Mouse (Mus musculus): ENCODE measurements at regions not wholly inside any gene's neighbourhood (a gene's known extent, or its start where the extent isn't known, plus 50 kb on each side); places are given as distances from the start of the nearest gene placed in this dataset.

DNA sequence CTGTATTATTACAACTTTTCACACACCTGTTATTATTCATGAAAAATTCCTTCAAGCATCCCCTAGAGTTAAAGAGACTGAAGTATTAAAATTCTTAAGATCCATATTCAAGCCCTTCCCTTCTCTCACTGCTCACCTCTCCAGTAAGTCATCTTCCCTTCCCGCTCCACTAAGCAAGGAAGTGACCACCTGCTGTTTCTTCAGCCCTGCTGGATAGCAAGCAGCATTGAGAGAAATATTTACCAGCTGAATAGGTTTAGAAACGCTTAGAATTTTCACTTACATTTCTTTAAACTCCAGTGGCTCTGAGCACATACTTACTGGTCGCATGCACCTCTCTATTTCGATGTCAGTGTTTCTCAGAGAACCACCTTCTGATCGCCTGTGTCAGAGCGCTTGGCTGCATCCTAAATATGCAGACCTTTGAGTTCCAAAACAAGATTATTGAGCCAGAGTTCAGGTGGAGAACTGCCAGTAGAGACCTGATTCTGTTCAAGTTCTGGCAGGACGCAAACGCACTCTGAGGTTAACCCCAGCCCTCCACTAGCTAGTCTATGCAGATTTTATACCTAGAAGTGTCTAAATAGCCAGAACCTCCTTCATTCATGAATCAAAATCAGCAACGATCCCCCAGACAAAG lies 314.9 kb downstream of the Mllt3 start:
- ATAC-seq: no peak

DNA sequence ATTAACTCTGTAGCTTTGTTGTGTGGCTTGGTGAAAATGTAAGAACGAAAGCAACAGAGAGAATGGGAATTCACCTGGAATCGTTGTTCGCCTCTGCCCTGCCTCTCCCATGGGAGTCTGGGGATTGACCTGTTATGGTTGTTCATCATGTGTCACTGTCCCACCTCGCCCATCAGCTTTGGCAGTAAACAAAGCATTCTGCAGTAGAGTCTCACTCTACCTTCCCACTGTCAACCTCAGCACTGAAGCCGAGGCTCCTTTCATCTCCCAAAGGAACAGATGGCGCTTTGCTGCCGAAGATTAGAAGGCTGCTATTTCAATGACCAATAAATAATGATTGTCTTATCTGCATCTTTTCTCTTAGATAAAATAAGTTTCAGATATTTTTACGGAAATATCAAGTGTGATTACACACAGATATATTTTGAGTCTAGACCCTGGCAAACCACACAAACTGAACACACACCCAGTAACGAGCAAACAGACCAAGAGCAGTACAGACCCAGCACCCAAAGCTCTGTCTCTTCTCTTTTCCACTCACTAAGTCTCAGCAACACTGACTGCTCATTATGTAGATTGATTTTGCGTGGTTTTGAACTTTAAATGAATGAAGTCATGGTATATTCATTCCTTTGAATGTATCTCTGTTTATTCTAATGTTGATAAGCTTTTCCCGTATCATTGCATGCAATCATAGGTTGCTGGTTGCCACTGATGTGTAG lies 317.8 kb downstream of the Mllt3 start:
- no peak for ATAC-seq

DNA sequence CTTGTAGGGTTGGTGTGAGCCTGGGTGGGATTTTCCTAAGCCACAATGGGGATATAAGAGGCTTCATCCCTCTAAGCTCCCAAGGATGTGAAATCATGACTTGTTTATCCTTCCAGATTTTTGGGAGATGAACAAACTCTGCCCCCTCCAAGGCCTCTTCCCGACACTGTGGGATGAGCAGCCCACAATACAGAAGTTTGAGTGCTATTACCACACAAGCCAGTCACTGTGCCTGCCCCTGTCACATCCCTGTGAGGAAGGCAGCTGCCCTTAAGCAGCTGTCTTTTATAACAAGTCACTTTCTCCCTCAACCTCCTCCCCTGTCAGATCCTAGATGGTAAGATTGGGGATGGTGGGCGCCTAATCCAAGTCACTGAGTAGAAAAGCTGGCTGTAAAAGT lies 320.5 kb downstream of the Mllt3 start:
- no peak for ATAC-seq

DNA sequence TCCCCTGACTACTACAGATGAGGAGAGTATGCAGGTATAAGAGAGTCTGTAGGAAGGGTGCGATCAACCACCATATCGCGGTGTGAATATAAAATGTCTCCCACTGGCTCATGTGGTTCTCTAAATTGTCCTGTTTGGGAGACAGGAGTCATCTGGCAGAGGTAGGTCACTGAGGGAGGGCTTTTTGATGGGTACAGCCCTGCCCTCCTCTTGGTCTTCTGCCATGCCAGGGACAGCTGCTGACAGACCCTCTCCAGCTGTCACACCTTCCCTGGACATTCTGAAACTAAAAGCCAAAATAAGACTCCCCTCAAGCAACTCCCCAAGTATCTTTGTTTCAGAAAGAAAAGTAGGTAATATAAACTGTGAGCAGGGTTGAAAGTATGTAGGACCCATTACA lies 320.9 kb downstream of the Mllt3 start:
- ATAC-seq: no peak

DNA sequence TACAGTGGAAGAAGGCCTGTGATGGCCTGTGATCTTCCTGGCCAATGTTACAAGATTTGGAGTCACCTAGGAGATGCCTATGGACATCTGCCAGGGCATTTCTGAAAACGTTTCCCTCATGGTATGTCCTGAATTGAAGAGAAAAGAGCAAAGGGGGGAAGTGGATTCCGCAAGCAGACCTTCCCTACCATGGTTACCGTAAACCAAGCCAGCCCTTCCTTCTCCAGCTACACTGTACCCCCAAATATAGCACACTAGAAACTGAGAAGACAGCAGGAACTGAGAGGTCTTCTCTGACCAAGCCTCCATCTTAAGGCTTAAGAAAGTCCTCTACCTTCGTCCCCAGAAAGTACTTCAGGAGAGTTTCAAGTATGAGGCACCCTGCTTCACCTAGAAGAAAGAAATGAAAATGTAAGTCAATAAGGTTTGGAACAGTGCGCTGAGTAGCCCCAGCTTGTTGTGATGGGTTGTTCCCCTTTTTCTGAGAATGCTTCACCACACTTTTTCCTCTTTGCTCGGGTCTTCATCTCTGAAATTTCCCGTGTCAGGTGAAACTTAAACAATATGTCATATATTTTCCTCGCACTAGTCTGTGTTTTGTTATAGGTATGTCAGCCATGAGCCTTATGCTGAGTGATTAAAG lies 321.9 kb downstream of the Mllt3 start:
- ATAC-seq: no peak

DNA sequence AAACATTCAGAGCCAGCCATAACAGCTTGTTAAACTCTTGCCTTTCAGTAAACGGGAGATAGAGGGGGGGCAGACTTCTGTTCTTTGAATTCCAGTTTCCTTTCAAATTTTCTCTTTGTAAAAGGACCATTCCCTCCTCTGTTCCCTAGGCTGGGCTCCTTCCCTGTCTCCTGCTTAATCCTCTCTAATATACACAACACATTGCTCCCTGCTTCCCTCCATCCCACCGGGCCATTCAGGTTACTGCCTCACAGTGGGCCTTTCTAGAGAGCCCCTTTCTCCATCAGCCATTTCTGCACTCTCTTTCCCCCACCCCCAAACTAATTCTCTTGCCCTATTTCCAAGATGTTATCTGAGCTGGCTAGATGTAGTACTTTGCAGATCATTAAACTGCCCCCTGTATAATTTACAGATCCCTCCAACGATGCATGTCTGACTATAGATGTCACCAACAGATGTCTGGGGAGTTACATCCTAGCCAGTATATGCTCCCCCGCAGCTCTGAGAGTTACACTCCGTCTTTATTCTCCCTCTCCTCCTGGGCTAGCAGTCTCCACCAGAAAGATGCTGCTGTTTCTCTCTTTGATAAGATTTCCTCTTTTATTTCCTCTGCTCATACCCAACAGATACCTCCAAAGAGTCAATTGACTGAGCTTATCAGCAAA lies 324.1 kb downstream of the Mllt3 start:
- ATAC-seq: no peak

DNA sequence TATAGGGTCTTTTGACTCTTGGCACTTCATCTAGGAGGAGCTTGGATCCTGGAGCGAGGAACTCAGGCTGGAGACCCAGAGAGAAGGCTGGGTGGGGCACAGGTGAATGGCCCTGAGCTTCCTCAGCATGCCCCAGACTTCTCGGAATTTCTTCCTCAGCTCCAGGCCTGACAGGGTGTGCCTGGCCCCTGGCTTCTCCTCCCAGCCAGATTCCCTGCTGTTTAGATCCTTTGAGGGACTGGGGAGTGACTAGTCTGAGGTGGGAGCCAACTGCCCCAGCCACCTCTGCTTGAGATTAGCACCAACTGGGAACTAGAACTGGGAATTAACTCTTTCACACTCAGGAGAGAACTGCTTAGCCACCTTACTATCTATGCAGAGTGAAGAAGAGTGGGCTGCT lies 325.8 kb downstream of the Mllt3 start:
- ATAC-seq: no peak

DNA sequence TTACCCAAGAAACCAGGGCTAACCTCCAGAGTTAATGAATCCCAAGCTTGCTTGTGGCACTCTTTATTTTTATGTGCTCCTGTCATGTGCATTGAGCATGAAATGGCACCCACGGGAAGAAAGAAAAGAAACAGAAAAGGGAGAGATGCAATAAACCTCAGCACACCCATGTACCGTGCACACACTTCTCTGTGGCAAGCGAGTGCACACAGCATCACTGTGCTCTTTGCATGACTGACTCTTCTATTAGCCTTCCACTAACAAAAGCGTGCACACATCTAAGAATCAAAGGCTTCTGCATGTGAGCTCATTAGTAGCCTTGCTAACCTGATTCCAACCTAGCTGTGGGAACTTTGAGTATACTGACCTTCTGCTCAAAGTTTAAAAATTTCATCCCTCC lies 330.3 kb downstream of the Mllt3 start:
- ATAC-seq: no peak

DNA sequence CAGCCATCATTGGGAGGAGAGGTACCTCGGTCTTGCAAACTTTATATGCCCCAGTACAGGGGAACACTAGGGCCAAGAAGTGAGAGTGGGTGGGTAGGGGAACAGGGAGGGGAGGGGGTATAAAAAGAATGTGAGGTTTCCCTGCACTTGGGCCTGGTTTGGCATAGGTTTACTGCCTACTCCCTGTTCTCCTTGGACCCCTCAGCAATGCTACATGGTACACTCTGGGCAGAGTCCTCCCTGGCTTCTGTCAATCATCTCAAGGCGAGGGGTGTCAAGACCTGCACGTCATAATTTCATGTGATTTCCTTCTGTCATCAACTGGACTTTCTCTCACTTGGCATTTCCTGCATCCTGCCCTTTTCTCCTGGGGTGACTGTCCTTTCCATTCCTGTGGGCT lies 330.9 kb downstream of the Mllt3 start:
- ATAC-seq: no peak

DNA sequence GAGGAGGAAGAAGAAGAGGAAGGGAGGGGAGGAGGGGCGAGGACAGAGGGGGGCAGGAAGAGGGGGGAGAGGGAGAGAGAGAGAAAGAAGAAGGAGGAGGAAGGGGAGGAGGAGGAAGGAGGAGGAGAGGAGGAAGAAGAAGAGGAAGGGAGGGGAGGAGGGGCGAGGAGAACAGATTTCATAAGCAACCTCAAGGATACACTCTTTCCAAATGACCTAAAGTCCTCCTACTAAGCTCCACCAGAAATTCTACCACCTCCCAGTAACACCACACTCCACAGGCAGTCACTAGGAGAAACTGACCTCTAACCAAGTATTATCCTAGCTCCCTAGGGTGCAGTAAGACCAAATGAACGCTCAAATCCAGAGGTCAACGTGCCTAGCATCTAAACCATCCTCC lies 332.1 kb downstream of the Mllt3 start:
- ATAC-seq: no peak

DNA sequence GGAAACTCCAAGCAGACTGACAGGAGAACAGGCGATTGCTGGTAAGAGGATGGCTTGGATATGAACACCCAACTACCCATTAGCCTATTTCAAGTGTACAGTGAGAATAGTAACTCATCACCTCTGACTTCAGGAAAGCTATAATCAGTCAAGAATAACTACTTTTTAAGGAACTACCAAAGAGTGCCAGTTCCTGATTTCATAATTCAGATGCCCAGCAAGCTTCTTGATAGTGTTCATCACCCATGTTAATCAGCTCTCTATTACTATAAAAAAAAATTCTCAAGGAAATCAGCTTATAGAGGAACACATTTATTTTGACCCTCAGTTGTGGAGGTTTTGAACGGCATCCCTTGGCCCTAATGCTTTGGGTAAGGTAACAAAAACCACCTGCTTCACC lies 332.7 kb downstream of the Mllt3 start:
- ATAC-seq: no peak

DNA sequence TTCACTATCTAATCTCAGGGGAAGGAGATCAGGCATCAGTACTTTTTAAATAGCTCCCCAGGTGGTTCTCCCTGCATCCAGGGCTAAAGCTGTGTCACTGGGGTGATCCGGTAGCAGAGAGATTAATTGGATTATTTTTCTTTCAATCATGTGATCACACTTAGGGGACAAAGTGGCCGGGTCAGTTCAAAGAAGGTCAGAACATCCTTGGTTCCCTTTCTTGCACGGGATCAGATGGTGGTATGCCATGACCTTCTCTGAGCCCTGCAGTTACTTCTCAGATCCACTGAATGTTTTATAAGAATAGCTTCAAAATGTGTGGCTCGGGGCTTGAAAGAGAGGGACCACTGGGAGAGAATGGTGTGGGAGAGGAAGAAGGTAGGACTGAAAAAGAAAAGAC lies 333.6 kb downstream of the Mllt3 start:
- no peak for ATAC-seq

DNA sequence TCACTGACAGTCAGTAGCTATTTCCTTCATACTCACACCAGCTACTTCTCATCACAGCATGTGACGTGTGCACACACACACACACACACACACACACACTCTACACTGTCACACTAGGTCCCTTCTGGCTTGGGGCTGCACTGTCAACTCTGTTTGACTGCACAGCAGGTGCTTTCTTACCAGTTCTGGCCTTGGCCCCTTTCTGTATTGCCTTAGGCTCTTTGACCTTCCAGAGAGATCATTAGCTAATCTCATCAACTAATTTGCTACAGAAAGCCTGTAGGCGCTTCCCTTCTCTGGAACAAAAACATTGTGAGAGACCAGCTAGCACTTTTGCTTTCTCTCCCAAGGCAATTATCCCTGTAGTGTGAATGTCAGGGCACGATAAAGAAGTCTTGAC lies 334.4 kb downstream of the Mllt3 start:
- ATAC-seq: no peak

DNA sequence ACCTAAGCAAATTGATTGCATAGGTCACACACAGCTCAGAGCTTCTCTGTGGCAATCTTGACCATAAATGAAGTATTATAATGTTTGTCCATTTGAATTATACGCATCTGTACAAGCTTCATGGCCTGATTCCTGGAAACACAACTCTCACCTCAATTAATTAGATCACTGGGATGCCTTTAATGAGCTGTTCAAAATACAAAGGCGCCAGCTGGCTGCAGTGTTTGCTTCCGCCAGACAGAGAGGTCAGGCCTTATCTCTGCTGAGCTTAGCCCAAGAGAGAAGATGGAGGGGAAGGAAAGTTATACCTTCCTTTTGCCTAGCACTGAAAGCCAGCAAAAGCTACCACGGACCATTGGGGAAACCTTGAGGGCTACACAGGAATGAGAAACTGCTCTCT lies 336.2 kb downstream of the Mllt3 start:
- no peak for ATAC-seq

DNA sequence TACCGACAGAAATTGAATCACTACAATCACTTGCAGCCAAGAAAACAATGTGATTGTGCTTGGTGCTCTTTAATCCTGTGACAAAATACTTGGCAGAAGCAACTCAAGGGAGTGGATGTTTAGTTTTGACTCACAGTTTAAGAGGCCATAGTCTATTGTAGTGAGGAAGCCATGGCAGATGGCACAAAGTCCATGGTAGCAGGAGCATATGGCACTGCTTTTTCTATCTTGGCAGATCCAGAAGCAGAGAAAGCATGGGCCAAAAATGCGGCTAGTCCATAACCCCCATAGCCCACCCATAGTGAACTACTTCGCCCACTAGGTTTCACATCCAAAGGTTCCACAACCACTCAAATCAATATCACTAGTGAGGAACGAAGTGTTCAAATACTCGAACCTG lies 337.4 kb downstream of the Mllt3 start:
- ATAC-seq: no peak

DNA sequence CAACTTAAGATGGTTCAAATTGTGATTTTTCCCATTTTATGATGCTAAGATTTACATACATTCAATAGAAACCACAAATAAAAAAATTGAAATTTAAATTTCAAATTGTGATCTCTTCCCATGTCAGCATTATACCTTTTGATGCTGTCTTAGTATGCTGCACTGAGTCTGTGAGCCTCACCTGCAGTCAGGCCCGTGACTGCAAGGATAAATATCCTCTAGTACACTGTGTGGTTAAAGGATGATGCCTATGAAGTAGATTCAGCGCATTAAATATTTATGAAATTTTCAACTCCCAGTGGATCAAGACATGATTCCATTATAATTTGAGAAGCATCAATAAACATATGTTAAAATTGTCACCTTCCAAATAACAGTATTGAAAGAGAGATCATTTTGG lies 340.4 kb downstream of the Mllt3 start:
- no peak for ATAC-seq

DNA sequence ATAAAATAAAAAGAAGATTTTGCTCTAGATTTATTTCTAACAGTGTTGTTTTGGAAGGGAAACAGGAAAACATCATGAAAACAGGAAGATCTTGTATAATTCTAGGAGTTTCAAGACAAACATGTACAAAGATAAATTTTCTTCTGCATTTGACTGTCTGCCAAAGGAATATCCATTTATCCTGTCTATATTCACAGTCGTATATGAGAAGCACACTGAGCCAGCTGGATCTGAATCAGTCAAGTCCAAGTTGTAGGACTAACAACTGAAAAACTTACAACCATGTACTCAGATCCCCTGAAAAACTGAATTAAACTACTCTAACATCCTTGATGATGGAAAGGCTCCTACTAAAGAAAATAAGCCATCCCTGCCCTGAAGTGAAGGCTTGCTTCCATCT lies 348.2 kb downstream of the Mllt3 start:
- ATAC-seq: no peak

DNA sequence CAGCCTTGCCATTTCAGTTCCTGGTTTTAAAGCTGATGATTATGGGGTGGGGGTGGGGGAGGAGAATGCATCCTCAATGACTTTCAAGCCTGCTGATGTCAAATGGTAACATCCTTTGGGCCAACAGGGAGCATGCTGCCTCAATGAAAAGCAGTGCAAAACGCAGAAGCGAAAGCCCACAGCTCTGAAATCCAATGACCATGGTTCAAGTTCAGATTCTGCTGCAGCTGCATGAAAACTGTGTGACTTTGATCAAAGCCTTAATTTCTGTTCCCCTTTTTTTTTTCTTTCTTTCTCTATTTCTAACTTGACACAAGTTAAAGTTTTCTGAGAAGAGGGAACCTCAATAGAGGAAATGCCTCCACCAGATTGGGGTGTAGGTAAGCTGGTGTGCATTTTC lies 350.4 kb downstream of the Mllt3 start:
- no peak for ATAC-seq

DNA sequence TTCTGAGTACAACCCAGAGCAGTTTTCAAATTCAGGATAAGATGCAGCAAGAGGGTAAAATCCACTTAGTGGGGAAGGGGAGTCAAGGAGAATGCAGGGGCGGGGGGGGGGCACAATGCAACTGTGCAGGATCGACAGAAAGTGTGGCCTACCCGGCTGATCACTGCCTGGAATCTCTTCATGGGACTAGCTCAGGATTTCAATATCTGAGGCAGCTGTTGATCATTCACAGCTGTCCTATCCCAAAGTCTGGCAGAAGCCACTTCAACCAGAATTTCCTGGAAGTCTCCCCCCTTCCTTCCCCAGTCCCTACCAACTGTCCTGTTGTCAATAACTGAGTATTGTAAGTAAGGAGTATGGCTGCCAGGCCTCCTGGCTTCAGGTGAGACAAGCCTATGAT lies 362.1 kb downstream of the Mllt3 start:
- ATAC-seq: no peak

DNA sequence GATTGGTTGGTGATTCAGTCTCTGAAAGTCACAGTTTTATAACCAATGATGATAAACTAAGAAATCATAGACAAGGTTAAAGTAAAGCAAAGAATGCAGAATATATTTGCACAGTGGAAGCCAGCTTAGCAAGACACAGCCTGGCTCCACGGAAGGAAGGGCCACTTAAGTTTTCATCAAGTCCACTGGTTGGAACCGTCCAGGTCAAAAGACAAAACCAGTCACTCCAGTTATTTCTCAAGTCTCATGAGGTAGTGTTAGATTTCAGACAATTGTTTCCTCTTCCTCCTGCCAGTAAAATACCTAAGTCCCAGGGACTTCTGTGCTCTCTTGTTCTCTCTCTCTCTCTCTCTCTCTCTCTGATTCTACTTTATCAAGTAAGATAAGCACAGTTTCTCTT lies 363.0 kb downstream of the Mllt3 start:
- no peak for ATAC-seq

DNA sequence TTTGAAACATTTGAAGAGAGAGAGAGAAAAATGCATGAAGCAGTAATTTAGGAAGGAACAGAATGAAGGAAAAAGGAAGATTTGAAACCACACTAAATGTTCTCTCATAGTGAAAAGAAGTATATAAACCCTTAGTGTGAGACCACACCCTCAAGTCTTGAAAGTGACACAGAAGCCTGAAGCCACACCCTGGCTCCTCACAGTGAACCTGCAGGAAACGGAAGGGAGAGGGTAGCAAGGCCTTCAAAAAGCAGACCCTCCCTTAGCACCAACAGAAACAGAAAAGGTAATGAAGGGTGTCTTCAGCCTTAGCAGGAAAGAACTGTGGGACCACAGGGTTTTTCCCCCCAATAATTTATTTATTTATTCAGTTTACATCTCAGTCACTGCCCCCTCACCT lies 363.7 kb downstream of the Mllt3 start:
- peak; percentile 80 for ATAC-seq

DNA sequence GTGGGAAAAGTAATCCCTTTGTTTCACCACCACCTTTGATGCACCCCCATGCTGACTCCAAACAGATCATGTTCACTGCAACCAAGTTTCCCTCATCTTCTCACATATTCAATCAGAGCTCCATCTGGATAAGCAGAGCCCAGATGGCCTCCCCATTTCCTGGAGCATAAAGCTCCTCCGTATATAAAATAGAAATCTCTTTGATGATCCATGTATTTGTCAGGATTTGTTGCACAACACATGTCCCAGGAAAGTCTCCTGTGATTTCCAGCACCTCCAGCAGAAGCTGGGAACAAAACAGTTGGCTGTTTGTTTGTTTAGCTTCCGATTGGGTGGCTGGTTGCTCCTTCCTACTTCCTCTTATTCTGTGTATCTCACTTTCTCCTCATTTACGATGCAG lies 364.9 kb downstream of the Mllt3 start:
- ATAC-seq: no peak

DNA sequence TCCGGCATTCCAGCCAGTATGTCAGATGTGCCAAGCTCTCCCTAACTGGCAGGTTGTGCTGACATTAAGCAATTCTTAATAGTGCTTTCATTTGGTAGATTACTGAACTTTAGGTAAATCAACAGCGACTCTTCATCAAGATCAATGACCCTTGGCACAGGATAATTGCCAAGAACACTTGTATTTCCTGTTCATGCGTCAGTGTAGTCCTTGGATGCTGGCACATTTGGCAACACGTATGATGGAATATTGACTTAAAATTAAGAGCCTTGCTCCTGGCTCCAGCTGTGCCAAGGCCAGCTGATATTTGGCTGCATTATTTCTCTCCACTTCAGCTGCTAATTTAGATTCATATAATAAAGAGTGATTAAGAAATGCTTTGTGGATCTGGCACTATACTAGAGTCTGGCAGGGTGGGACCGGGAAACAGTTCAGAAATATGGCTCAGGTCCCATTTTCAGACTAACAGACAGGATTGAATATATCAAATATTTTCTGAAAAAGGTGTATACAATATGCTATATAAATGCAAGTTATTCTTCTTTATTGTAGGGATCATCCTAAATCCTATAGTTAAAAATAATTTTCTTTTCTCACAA lies 365.5 kb downstream of the Mllt3 start:
- no peak for ATAC-seq

DNA sequence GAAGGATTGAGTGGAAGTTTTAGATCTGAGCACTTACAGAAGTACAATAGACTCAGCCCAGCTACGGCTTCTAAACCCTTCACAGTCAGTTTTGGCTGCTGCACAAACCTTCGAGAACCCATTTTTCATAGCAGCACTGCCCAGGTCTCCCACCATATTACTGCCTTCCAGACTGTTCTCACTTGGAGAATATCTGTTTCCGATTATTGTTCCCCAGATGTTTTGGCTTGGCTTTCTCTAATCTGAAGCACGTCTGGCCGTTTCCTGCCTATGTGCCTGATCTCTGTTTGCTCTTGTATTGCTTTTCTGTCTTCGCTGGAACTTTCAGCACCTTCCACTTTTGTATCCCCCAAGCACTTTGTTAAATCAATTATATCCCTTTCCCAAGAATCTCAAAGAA lies 368.0 kb downstream of the Mllt3 start:
- ATAC-seq: no peak

All from CD4-positive, CD25-positive, alpha-beta regulatory T cell, adult 4 months (primary cell).